Mouse (Mus musculus): ENCODE data around the gene Acsl6.
"Not testable (repeated sequence)": the region's sequence is repeated elsewhere in the genome, so short reads cannot be mapped to it uniquely, and the experiment has no call there.

The Acsl6 gene

GRCm38 (mm10) chr11:54303728-54304470 is at the start of gene Acsl6:
Gene Acsl6 (plus strand): TSS chr11:54303798.
- no peak for DNase-seq (ENCODE audit: low spot score in 2 of 2)

- no peak for DNase-seq (ENCODE audit: low spot score in 2 of 2)
Observed at GRCm38 (mm10) chr11:54254114-54254513, 49.5 kb upstream of the Acsl6 start.

GRCm38 (mm10) chr11:54256624-54257376 is 46.8 kb upstream of the Acsl6 start:
- DNase-seq (ENCODE audit: low spot score in 2 of 2), result peak; percentile 58 to 77

GRCm38 (mm10) chr11:54263405-54264031 is 40.1 kb upstream of the Acsl6 start:
- DNase-seq (ENCODE audit: low spot score in 2 of 2), result no peak

GRCm38 (mm10) chr11:54264542-54264941 is 39.1 kb upstream of the Acsl6 start:
- peak in 1 of 2 experiments; percentile 13 for DNase-seq (ENCODE audit: low spot score in 2 of 2)

DNA sequence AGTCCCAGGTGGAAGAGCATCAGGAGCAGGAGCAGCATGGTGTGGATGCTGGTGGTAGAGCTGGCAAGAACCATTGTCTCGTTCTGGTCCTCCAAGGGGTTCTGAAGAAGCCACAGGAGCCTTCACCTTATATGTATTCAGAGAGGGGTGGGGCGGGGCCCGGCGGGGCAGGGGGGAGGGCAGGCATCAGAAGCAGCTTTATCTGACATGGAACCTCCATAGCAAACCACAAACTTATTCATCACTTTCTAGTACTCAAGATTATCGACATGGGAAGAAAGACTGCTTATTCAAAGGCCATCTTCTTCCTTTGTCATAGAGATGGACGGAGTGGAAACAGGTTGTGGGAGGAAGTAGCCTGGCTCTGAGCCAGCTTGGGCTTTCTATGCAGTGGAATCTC is 36.4 kb upstream of the Acsl6 start, which contains the start of gene Il3:
Gene Il3, minus strand, starts transcription at position 101 of the 400 bp plus-strand sequence.
- no peak for DNase-seq (ENCODE audit: low spot score in 2 of 2)

DNA sequence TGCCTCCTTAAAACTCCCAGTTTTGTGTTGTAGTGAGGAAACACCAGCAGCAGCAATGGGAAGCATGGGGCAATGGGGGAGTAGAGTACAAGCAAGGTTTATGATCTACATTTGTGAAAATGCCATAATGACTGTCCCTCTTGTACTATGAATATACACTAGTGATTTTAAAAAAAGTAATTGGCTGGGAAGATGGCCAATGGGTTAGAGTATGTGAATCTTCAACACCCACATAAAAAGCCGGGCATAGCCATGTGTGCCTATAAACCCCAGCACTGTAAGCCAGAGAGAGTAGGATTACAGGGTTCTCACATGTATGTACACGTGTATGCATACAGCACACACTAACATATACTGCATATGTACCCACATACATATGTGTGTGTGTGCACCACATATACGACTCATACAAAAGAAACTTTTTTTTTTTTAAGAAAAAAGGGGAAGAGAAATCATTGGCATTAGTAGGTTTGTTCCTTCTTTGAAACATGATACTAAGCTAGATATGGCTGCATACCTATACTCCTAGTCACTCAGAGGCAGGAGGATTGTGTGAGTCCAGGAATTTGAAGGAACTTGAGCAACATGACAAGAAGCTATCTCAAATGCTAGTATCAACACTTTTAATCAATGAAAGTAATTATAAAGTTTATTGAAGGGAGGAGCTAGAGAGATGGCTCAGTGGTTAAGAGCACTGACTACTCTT is 34.3 kb upstream of the Acsl6 start:
- DNase-seq (ENCODE audit: low spot score in 2 of 2), result no peak

GRCm38 (mm10) chr11:54271437-54271949 is 32.1 kb upstream of the Acsl6 start:
- DNase-seq (ENCODE audit: low spot score in 2 of 2), result no peak

- no peak for DNase-seq (ENCODE audit: low spot score in 2 of 2)
Observed at GRCm38 (mm10) chr11:54287821-54288453, 15.7 kb upstream of the Acsl6 start.

DNA sequence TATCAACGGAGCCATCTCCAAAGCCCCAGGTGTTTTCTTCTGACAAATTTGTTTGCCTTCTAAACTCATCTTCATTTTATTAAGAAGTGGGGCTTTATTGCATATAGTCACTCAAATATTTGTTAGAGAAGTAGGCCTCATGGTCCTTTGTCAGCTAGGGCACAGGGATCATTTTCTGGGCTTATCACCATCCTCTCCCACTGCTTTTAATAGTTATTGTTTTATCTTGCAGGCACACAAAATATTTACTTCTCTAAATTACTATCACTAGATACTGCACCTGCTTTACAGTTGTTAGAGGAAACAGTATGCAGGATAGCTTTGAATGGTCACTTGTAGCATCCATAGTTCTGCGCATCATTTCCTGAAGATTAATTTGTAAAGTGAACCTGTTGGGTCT is 11.4 kb upstream of the Acsl6 start:
- DNase-seq (ENCODE audit: low spot score in 2 of 2), result no peak

- DNase-seq (ENCODE audit: low spot score in 2 of 2), result no peak
Observed at GRCm38 (mm10) chr11:54293980-54294807, 9.4 kb upstream of the Acsl6 start.

DNA sequence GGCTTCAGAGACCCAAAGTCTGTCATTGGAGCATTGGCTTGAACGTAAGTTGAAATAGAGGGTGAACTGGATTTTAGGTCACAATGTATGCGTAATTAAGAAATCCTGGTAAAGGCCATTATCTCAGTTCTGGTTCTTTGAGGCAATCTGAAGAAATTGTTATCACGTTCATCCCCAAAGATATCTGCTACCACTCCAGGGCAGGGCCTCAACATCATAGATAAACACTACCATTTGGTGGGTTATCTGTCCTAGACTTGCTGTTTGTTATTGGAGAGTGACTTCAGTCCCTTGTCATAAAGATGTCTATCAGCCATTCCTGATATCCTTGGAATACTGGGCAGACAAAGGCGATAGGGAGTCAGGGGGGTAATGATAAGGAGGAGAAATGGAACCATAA is 7.6 kb upstream of the Acsl6 start:
- DNase-seq (ENCODE audit: low spot score in 2 of 2), result no peak

DNA sequence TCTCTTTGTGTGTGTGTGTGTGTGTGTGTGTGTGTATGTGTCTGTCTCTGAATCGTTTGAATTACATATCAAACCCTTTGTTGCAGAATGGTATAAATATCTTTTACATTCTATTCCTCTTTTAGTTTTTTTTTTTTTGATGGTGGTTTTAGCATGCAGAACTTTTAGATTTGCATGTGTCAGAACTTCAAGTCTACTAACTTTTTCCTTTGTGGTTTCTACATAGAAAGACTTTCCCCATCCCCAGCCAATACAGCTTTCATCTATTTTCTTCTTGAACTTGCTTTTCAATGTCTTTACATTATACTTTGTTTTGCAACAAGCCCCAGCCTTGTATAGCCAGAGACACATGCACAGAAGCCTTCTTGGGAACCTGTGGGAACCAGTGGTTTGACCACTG is 6.9 kb upstream of the Acsl6 start:
- no peak for DNase-seq (ENCODE audit: low spot score in 2 of 2)

- DNase-seq (ENCODE audit: low spot score in 2 of 2), result not testable (repeated sequence)
Observed at GRCm38 (mm10) chr11:54297471-54297870, 6.1 kb upstream of the Acsl6 start.

DNA sequence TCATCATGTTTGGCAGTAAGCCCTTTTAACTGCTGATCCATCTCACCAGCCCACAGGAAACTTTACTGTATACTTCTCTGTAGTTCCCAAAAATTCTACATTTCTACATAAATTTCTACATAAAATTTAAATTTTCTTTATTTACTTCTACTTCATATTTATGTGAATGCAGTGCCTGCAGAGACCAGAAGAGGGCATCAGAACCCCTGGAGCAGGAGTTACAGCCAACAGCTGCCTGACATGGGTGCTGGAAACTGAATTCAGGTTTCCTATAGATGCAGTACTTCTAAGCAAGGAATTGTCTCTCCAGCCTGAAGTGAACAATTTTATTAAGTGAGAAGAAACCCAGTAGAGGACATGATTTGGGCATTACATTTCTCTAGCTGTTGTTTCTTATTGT is 4.8 kb upstream of the Acsl6 start:
- DNase-seq (ENCODE audit: low spot score in 2 of 2), result no peak

DNA sequence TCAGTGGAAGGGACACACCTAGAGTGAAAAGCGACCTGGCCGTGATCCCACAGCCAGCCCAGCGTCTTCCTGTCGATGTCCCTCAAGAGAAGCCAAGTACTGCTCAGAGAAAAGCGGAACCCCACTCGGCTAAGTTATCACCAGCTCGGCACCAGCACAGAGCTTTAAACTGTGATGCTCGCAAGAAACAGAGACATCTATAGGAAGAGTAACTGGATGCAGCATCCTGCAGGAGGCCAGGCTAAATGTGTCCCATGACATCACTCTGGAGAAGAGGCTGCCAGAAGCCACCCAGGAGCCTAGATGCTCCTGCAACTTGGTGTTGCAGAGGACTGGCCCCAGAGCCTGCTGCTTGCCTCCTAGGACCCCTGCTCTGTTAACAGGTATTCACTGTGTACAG is 1.6 kb upstream of the Acsl6 start:
- no peak for DNase-seq (ENCODE audit: low spot score in 2 of 2)

GRCm38 (mm10) chr11:54302606-54303005 is 992 bp upstream of the Acsl6 start:
- DNase-seq (ENCODE audit: low spot score in 2 of 2), result no peak

- DNase-seq (ENCODE audit: low spot score in 2 of 2), result no peak
Observed at GRCm38 (mm10) chr11:54303076-54303727, 396 bp upstream of the Acsl6 start.

DNA sequence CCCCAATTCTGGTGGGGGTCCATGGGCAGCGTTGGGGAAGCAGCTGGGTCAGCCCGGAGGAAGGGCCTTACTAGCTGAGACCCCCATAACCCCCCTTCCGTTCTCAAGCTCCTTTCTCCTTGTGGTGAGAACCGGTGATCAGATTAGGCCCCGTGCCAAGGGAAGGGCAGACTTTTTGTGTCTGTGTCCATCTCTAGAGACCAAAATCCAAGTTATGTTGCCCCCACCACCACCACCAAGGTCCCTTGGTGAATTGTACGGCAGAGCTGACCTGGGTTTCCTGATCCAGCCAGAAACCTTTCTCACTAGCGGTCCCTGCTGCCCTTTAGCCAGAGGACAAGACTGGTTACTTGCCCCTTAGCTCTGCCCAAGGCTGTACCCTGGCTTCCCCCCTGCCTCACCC is 874 bp downstream of the Acsl6 start:
- no peak for DNase-seq (ENCODE audit: low spot score in 2 of 2)

- no peak for DNase-seq (ENCODE audit: low spot score in 2 of 2)
Observed at GRCm38 (mm10) chr11:54305331-54305730, 1.7 kb downstream of the Acsl6 start.

Data from urinary bladder, postnatal 36 days (tissue).